Mouse (Mus musculus) cerebellum, adult 2 months (tissue): ENCODE measurements at regions not wholly inside any gene's neighbourhood (a gene's known extent, or its start where the extent isn't known, plus 50 kb on each side); places are given as distances from the start of the nearest gene placed in this dataset.

Source experiments
- CTCF ChIP-seq: fragments of 200-500 bp; IDR thresholded peaks from 2 replicates; pipeline ENCODE4 v1.5.1; 2011; ENCODE audit warnings: low read depth, mild to moderate bottlenecking, control low read depth, low read length, moderate library complexity, borderline replicate concordance; ENCODE audit not compliant: insufficient read depth
- POLR2A ChIP-seq: fragments of 200-500 bp; IDR thresholded peaks from 2 replicates; pipeline ENCODE4 v1.6.1; 2011; ENCODE audit warnings: low read length, control low read depth, borderline replicate concordance; ENCODE audit not compliant: insufficient read depth

DNA sequence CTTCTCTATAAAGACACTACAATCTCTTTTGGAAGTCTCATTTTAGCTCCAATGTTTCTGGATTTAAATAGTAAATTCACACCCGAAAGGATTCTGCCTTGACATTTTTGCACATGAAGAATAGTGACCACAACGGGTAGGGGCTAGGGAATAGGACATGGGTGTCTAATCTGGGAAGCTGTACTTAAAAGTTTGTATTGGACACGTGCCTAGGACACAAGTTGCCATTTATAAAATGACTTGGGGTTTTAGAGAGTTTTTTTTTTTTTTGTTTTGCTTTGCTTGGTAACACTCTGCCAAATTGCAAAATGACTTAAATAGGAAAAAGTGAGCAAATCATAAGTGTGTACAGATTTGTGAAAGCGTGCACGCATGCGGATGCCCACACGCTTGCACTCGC is 93.8 kb upstream of the Pkn2 start:
- TF ChIP-seq POLR2A, result no peak
- TF ChIP-seq CTCF, result no peak
